14 mouse cellular contexts compared by ENCODE assay signal in genomic region chr12:94674925-94675324, GRCm38 (mm10).
DNase-seq lines count a peak whose midpoint lies in the region; TF ChIP-seq lines count a peak whose summit lies in the region.
"Had no signal": no experiment of that assay in that cellular context is flagged by ENCODE, and none has a peak within 500 bp of the region (broad histone marks: within the 10 kb centered on the region; RNA-seq: fewer than 3 reads in every experiment).

No protein-coding gene starts in this region.

- no peak for TF ChIP-seq CTCF in brain, embryonic 14.5 days (IDR thresholded peaks at IDR 0.05; ENCODE audit: borderline replicate concordance, extremely low read depth, insufficient read depth, insufficient read length)

- DNase-seq in kidney, postnatal 14 days: peak; percentile 9
- no peak for DNase-seq in kidney, postnatal 36 days
- peak; percentile 65 for DNase-seq in brain, embryonic 14.5 days (ENCODE audit: low read depth)
- peak; percentile 45 for DNase-seq in embryo, embryonic 10.5 days (ENCODE audit: low spot score)
- peak; percentile 37 for DNase-seq in mesoderm, embryonic 11.5 days (ENCODE audit: low read depth, low spot score)
- no peak for DNase-seq in left cerebral cortex, adult 18-20 months (ENCODE audit: low spot score in 2 of 2)
- DNase-seq in urinary bladder, postnatal 14 days (ENCODE audit: low spot score): no peak
- DNase-seq: cerebellum, adult 9-11 months; gastrocnemius, postnatal 36 days; heart, postnatal 10 days; kidney, adult 11 months; liver, embryonic 13.5 days; right cerebral cortex, adult 18-20 months; thymus, adult 18-20 months had no signal

- no peak for TF ChIP-seq POLR2A in brain, embryonic 14.5 days (IDR thresholded peaks at IDR 0.05; ENCODE audit: borderline replicate concordance, extremely low read depth, insufficient read depth, insufficient read length, poor library complexity, severe bottlenecking)

Comparison
In these comparisons a context has a peak if more than half of its experiments do, and no peak if none do; other contexts are left out.
1. DNase-seq: peak in kidney, postnatal 14 days (single experiment), brain, embryonic 14.5 days (single experiment), embryo, embryonic 10.5 days (single experiment) and mesoderm, embryonic 11.5 days (single experiment); none in kidney, postnatal 36 days (0 of 2), left cerebral cortex, adult 18-20 months (0 of 2) and urinary bladder, postnatal 14 days (single experiment).